Mouse (Mus musculus) left cerebral cortex, postnatal 25 days (tissue): ENCODE measurements around the gene Ddx59. TPM values are rescaled to one million over a fixed set of nuclear protein-coding genes. Genes with fewer than 3 reads are reported as not detected.

Experiments
- DNase-seq, 2 experiments: peaks; one replicate each; pipeline ENCODE4 v3.0.0; 2022; ENCODE audit warnings: low spot score in 2 of 2, mixed read lengths in 1 of 2
- intact Hi-C: fragments of 180-260 bp; cut with DNase I; formaldehyde crosslinking; loops from one replicate; pipeline ENCODE4 v1.15.1; 2025
- total RNA-seq, 2 experiments: library from RNA; stranded (reverse); gene quantifications; 2 replicates each; pipeline ENCODE4 v1.2.3; 2021

Gene Ddx59
- total RNA-seq, 2 experiments from 2014 or later = 8.5 to 9.1 TPM

- intact Hi-C loops = no loop called here
- DNase-seq = no peak
Measured at GRCm38 (mm10) chr1:136444555-136445255, 29.6 kb downstream of the Ddx59 start.

DNA sequence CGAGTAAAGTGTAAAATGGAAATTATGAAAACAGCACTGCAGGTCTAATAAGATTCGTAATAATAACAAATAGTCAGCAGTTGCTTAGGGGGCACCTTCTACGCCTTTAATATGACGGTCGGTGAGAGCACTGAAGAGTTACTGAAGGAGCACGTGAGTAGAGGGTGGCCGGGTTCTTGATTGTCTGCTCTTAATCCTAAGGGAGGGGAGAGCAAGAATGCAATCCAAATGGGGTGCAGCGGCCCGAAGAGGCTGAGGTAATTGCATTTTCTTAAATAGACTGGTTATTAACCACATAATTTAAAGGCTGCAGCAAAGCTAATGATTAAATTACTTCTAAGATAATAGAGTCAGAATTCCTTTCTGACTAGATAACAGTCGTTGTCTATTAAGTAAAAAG, 31.9 kb downstream of the Ddx59 start:
- no peak for DNase-seq
- intact Hi-C loops = no loop called here

DNA sequence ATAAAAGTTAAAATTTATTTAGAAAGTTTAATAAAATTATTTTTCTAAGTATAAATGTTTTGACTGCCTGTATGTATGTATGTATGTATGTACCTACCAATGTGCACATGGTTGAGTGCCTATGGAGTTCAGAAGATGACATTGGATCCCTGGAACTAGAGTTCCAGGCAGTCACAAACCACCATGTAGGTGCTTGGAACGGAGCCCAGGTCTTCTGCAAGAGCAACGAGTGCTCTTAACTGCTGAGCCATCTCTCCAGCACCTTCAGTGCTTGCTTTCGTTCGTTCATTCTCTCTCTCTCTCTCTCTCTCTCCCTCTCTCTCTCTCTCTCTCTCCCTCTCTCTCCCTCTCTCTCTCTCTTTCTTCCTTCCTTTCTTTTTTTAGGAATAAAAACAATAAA, 32.3 kb downstream of the Ddx59 start:
- DNase-seq = no peak
- intact Hi-C loops = no loop called here

GRCm38 (mm10) chr1:136449541-136449940, 34.5 kb downstream of the Ddx59 start:
- intact Hi-C loops = no loop called here
- no peak for DNase-seq

DNA sequence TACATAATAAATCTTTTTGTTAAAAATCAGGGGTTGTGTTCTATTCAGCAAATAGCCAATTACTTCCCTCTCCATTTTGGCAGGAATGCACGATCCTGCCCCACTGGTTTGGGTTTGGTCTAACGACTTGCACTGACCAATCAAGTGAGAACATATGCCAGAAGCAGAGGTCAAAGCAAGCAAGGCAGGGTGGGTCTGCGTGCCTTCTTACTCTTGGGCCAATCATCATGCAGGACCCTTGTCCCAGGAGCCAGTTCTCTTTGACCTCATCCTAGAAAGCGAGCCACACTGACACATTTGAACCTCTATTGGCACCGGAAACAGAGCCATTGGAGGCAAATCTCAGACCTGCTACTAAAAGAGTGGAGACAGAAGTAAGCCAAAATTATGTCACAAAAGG, 35.1 kb downstream of the Ddx59 start:
- no peak for DNase-seq
- intact Hi-C loops = no loop called here

DNA sequence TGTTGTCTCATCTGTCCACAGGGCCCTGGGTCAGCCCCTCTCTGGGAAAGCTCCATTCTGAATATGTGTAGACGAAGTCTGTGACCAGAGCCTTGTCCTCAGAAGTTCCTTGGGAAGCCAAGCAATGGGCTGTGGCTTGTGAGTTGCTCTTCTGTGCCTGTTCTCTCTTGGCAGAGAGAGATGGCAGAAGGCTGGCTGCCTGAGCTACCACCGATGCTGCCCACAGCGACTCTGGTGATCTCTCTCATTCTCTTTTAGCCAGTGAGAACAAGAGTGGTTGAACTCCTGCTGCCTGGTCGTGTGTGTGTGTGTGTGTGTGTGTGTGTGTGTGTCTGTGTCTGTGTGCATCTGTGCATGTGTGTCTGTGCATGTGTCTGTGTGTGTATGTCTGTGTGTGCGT, 37.4 kb downstream of the Ddx59 start:
- intact Hi-C loops = no loop called here
- DNase-seq = no peak

GRCm38 (mm10) chr1:136455756-136456585, 40.9 kb downstream of the Ddx59 start:
- intact Hi-C loops = loop anchor here (5.0 kb wide), 4 partner anchors 149 to 409 kb away; no protein-coding TSS in a partner anchor
- peak in 1 of 2 experiments; percentile 29 for DNase-seq

DNA sequence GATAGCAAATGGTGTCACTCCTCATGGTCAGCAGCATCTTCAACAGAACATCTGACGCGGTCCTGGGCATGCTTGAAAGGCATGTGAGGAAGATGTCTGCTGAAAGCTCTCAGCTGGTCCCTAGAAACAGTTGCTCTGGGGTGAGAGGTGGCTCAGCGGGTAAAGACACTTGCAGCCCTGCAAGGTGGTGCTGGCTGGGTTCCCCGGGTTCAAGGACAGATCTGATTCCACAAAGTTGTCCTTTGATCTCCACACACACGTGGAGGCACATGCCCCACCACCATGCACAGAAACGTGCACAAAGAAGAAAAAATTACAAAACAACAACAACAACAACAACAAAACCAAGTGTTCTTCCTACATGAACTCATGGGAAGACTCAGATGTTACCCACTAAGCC, 41.7 kb downstream of the Ddx59 start:
- intact Hi-C loops = loop anchor here (5.0 kb wide), 4 partner anchors 149 to 409 kb away; no protein-coding TSS in a partner anchor
- no peak for DNase-seq

- DNase-seq = no peak
- intact Hi-C loops = loop anchor here (5.0 kb wide), 4 partner anchors 150 to 410 kb away; no protein-coding TSS in a partner anchor
Measured at GRCm38 (mm10) chr1:136457403-136457802, 42.3 kb downstream of the Ddx59 start.

GRCm38 (mm10) chr1:136458691-136459245, 43.7 kb downstream of the Ddx59 start:
- intact Hi-C loops = loop anchor here (2.0 to 5.0 kb wide), 5 partner anchors 112 to 411 kb away; partner anchors contain the start of gene Camsap2
- peak; percentile 12 to 39 for DNase-seq

DNA sequence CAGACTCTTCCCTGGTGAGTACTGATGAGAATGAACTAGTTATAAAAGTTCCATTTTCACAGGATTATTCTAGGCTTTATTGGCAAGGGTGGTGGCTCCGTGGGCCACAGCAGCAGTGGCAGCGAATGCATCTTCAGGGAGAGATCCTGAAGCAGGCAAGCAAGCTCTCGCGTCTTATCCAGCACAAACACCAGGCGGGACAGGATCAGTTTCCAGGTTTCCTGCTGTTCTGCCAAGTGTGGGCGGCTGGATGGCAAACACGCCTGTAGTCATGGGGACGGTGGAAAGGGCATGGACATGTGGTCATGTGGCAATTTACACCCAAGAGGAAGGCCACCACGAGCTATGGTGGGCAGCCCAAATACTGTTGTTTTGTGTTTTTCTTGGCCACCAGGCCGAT, 47.4 kb downstream of the Ddx59 start:
- DNase-seq = peak; percentile 12 to 66
- intact Hi-C loops = no loop called here

- intact Hi-C loops = loop anchor here (5.0 kb wide), 1 partner anchor 57 kb away; no protein-coding TSS in a partner anchor
- no peak for DNase-seq
Measured at GRCm38 (mm10) chr1:136465168-136465567, 50.1 kb downstream of the Ddx59 start.

- intact Hi-C loops = loop anchor here (5.0 kb wide), 1 partner anchor 56 kb away; no protein-coding TSS in a partner anchor
- peak; percentile 92 to 94 for DNase-seq
Measured at GRCm38 (mm10) chr1:136466143-136466811, 51.2 kb downstream of the Ddx59 start, which contains the start of gene Kif14. Kif14 (plus strand) TSS chr1:136466343.

DNA sequence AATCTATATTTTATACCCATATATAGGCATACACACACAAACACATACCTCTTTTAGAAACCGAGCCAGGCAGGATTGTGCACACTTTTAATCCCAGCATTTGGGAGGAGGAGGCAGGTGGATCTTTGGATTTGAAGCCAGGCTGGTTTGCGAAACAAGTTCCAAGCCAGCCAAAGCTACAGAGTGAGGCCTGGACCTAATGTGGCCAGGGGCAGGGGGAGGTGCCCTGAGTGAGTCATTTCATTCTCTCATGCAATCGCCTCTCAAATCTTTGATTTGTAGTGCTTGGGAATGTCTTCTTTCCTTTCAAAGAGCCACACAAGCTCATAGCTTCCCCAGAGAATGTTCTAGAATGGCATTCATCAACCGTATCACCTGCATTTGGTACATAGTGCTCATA, 54.3 kb downstream of the Ddx59 start:
- DNase-seq = no peak
- intact Hi-C loops = loop anchor here (5.0 kb wide), 1 partner anchor 53 kb away; no protein-coding TSS in a partner anchor

- intact Hi-C loops = no loop called here
- peak in 1 of 2 experiments; percentile 68 for DNase-seq
Measured at GRCm38 (mm10) chr1:136470471-136470870, 55.4 kb downstream of the Ddx59 start.

Other genes with a start within 250 kb of the Ddx59 start
- 1 to 10 TPM; 2.0 to 2.1 TPM for gene Mroh3, start 202.4 kb upstream of the Ddx59 start, total RNA-seq
- gene Inava, start 181.0 kb upstream of the Ddx59 start, total RNA-seq = 1 to 10 TPM; 2.9 to 3.1 TPM
- gene Gpr25, start 154.4 kb upstream of the Ddx59 start, total RNA-seq = 1 to 10 TPM; 5.4 to 7.3 TPM
- 100 to 1,000 TPM; 135 to 137 TPM for gene Camsap2, start 69.2 kb upstream of the Ddx59 start, total RNA-seq
- under 1 TPM; 0.09 to 0.25 TPM for gene Kif14, start 51.1 kb downstream of the Ddx59 start, total RNA-seq
- gene Zfp281, start 209.6 kb downstream of the Ddx59 start, total RNA-seq = 10 to 100 TPM; 35.0 to 35.7 TPM